Mouse (Mus musculus) ES-Bruce4 (cell line): ENCODE measurements around the gene Espl1.

Source experiments
- CTCF ChIP-seq: IDR thresholded peaks from one replicate; pipeline ENCODE4 v1.8.1; 2011; ENCODE audit warnings: low read depth, low read length
- EP300 ChIP-seq: IDR thresholded peaks from 2 replicates; pipeline ENCODE4 v1.6.1; 2011; ENCODE audit warnings: low read depth, low read length; ENCODE audit not compliant: insufficient read depth
- POLR2A ChIP-seq: IDR thresholded peaks from one replicate; pipeline ENCODE4 v1.8.1; 2011; ENCODE audit warnings: low read length; ENCODE audit not compliant: insufficient read depth

DNA sequence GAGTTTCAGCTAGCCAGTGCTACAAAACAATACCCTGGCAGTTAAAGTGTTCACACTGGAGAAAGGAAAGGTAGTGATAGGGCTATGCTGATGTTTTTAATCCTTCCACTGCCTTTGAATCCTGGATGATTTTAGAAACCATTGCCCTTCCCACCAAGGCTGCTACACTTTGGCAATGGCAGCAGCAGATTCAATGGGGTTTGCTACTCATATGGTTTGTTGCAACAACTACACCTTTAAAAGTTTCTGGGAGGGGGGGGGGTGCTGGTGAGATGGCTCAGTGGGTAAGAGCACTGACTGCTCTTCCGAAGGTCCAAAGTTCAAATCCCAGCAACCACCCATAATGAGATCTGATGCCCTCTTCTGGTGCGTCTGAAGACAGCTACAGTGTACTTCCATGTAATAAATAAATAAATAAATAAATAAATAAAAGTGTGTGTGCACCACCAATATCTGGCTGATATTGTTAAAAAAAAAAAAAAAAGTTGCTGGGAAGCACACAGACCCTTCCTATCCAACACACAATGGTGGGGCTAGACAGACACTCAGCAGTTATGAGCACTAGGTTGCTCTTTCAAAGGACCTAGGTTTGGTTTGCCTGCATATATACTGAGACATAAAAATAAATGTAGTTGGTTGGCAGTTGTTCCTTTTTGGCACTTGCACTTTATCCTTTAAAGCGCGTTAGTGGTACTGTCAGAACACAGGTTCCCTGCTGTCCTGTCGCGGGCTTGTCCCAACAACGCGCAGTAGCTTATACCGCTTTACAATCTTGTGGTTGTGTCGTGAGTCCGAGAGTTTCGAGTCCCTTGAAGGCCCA, 28.8 kb downstream of the Espl1 start:
- TF ChIP-seq CTCF, result no peak
- no peak for TF ChIP-seq EP300
- no peak for TF ChIP-seq POLR2A
